Mouse (Mus musculus): ENCODE measurements around the gene Manbal. TPM values are rescaled to one million over a fixed set of nuclear protein-coding genes. Genes with fewer than 3 reads are reported as not detected.

The Manbal gene
- total and polyA plus RNA-seq, 2 experiments from 2014 or later, result 70.8 to 129 TPM

DNA sequence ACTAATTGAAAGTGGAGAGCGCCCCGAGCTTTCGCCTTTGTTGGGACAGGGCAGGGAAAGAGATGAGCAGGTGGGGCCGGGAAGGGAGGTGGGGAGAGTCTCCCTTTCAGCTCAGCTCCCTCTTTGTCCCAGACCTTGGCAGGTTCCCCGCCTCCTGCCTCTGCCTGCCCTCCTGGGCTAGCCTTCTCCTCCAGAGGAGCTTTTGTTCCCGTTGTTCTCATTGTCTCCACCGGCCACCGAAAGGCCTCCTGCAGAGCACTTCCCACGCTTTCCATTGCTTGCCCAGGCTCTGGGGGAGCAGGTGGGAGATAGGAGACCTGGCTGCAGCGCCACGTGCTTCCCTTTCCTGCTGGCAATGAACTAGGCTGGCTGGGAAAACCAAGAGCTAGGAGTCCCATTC is 38.8 kb upstream of the Manbal start:
- no peak overlapping the region for H3K4me3 ChIP-seq (ENCODE audit: low read depth, low read length)
- no peaks in the 10 kb centered on the region for H3K27me3 ChIP-seq (ENCODE audit: insufficient read depth, low read length)
- TF ChIP-seq CTCF (IDR thresholded peaks at IDR 0.05), result no peak
- H3K36me3 ChIP-seq (ENCODE audit: insufficient read depth, low read length), result peaks cover 22% of the 10 kb centered on the region
- DNase-seq (ENCODE audit: low spot score) (peak; percentile 37), ATAC-seq (ENCODE audit: low FRiP score) (no peak)
- no peak overlapping the region for H3K9ac ChIP-seq (replicated peaks; ENCODE audit: low read length, poor library complexity, severe bottlenecking)
- H3K4me1 ChIP-seq (ENCODE audit: insufficient read depth, low read length), result 0 out of 2 replicates have a peak, but pooled peaks cover 2% of the 10 kb centered on the region
- no peak overlapping the region for H3K27ac ChIP-seq (ENCODE audit: low read depth, low read length)
- peak overlapping the region; percentile 15; the same call in 1 of the 2 replicates for H3K4me2 ChIP-seq (ENCODE audit: low read depth, low read length, poor library complexity, severe bottlenecking)
- 16% methylated on average over 11 of the region's 11 CpGs for WGBS
- H3K9me3 ChIP-seq (ENCODE audit: low read length), result no peaks in the 10 kb centered on the region

DNA sequence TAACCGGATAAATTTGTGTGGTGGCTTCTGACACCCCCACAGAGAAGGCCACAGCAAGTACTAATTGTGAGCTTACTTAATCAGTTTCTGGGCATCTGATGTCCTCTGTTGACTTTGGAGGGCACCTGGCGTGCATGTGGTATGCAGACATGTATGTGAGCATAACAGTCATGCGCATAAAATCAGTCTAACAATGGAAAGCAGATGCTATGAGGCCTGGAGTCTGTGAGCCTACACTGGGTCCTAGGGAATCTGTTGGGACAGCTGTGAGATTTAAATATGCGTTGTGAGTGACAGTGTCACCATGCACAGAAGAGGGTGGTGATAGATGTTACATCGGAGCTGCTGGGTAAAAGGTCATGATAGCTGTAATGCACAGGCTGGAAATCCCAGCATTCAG is 35.3 kb upstream of the Manbal start:
- H3K27me3 ChIP-seq (ENCODE audit: insufficient read depth, low read length), result no peaks in the 10 kb centered on the region
- ATAC-seq (ENCODE audit: low FRiP score), result no peak
- DNase-seq (ENCODE audit: low spot score), result peak; percentile 36
- no peak overlapping the region for H3K4me3 ChIP-seq (ENCODE audit: low read depth, low read length)
- H3K4me2 ChIP-seq (ENCODE audit: low read depth, low read length, poor library complexity, severe bottlenecking), result no peak overlapping the region
- no peaks in the 10 kb centered on the region for H3K9me3 ChIP-seq (ENCODE audit: low read length)
- H3K36me3 ChIP-seq (ENCODE audit: insufficient read depth, low read length), result peaks cover 2% of the 10 kb centered on the region; the same call in 1 of the 2 replicates
- TF ChIP-seq CTCF (IDR thresholded peaks at IDR 0.05), result no peak
- WGBS, result 43% methylated on average over 5 of the region's 5 CpGs
- H3K27ac ChIP-seq (ENCODE audit: low read depth, low read length), result no peak overlapping the region
- no peak overlapping the region; the same call in 1 of the 2 replicates for H3K9ac ChIP-seq (replicated peaks; ENCODE audit: low read length, poor library complexity, severe bottlenecking)
- 0 out of 2 replicates have a peak, but pooled peaks cover 2% of the 10 kb centered on the region for H3K4me1 ChIP-seq (ENCODE audit: insufficient read depth, low read length)

- H3K27ac ChIP-seq (ENCODE audit: low read depth, low read length), result 0 out of 2 replicates have a peak overlapping the region, but pooled peaks have one; percentile 8
- no peaks in the 10 kb centered on the region for H3K36me3 ChIP-seq (ENCODE audit: insufficient read depth, low read length)
- H3K4me3 ChIP-seq (ENCODE audit: low read depth, low read length), result no peak overlapping the region
- H3K9me3 ChIP-seq (ENCODE audit: low read length), result no peaks in the 10 kb centered on the region
- ATAC-seq (ENCODE audit: low FRiP score) (no peak), DNase-seq (ENCODE audit: low spot score) (peak; percentile 81)
- WGBS, result 23% methylated on average over 5 of the region's 5 CpGs
- TF ChIP-seq CTCF (IDR thresholded peaks at IDR 0.05), result peak; percentile 84
- H3K4me2 ChIP-seq (ENCODE audit: low read depth, low read length, poor library complexity, severe bottlenecking), result no peak overlapping the region
- H3K9ac ChIP-seq (replicated peaks; ENCODE audit: low read length, poor library complexity, severe bottlenecking), result no peak overlapping the region
- no peaks in the 10 kb centered on the region for H3K4me1 ChIP-seq (ENCODE audit: insufficient read depth, low read length)
- H3K27me3 ChIP-seq (ENCODE audit: insufficient read depth, low read length), result no peaks in the 10 kb centered on the region
These were observed 28.7 kb upstream of the Manbal start for GRCm38 (mm10) chr2:157338663-157339062.

DNA sequence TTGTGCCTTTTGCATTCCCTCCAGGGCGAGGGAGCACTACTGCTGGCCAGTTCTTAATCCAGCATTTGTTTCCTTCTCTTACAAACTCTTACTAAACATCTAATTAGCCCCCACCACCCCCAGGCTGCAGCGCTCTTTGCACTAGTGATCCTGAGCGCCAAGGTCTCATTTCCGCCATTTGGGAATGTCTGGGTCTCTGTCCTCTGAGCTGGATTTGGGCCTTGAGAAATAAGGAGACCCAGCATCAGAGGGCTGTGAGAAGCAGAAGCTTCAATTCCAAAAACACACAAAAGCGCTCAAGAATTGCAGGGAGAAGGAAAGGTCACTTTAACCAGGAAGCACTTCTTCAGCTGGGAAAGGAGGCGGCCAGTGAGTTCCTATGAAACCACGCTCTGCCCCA is 27.9 kb upstream of the Manbal start:
- ATAC-seq (ENCODE audit: low FRiP score) (no peak), DNase-seq (ENCODE audit: low spot score) (no peak)
- Histone ChIP-seq H3K9me3 (ENCODE audit: low read length) (no peaks in the 10 kb centered on the region), H3K4me1 (ENCODE audit: insufficient read depth, low read length) (no peaks in the 10 kb centered on the region), H3K27ac (ENCODE audit: low read depth, low read length) (peak overlapping the region; percentile 64), H3K9ac (replicated peaks; ENCODE audit: low read length, poor library complexity, severe bottlenecking) (no peak overlapping the region), H3K27me3 (ENCODE audit: insufficient read depth, low read length) (no peaks in the 10 kb centered on the region), H3K4me2 (ENCODE audit: low read depth, low read length, poor library complexity, severe bottlenecking) (no peak overlapping the region), H3K36me3 (ENCODE audit: insufficient read depth, low read length) (no peaks in the 10 kb centered on the region), H3K4me3 (ENCODE audit: low read depth, low read length) (no peak overlapping the region)
- no peak for TF ChIP-seq CTCF (IDR thresholded peaks at IDR 0.05)
- 58% methylated on average over 7 of the region's 7 CpGs for WGBS

DNA sequence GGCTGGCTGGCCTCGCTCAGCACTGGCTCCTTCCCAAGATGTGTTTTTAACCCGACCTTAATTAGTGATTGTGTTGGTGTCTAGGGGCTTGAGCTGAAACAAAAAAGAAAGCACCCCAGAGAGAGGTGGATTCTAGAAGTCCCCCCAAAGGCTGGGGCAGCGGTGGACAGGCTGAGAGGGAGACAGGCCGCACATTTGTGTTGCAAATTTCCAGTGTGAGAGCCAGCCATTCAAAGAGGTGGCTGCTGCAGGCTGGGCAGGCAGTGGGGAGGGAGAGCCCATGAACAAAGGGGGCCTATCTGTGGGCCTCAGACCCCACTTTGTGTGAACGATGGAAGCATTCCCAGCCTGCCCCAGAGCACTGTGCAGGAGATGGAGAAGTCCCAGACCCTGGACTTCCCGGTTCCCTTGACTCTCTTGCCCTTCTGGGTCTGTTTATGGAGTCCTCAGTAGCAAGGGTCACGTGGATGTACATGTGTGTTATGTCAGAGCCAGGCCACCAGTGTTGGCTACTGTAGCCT is 27.1 kb upstream of the Manbal start:
- H3K9me3 ChIP-seq (ENCODE audit: low read length), result no peaks in the 10 kb centered on the region
- TF ChIP-seq CTCF (IDR thresholded peaks at IDR 0.05), result no peak
- no peak overlapping the region for H3K4me2 ChIP-seq (ENCODE audit: low read depth, low read length, poor library complexity, severe bottlenecking)
- 15% methylated on average over 7 of the region's 7 CpGs for WGBS
- no peaks in the 10 kb centered on the region for H3K4me1 ChIP-seq (ENCODE audit: insufficient read depth, low read length)
- H3K9ac ChIP-seq (replicated peaks; ENCODE audit: low read length, poor library complexity, severe bottlenecking), result no peak overlapping the region
- H3K27me3 ChIP-seq (ENCODE audit: insufficient read depth, low read length), result no peaks in the 10 kb centered on the region
- DNase-seq (ENCODE audit: low spot score) (peak; percentile 86), ATAC-seq (ENCODE audit: low FRiP score) (peak; percentile 74)
- H3K36me3 ChIP-seq (ENCODE audit: insufficient read depth, low read length), result no peaks in the 10 kb centered on the region
- H3K27ac ChIP-seq (ENCODE audit: low read depth, low read length), result peak overlapping the region; percentile 64
- H3K4me3 ChIP-seq (ENCODE audit: low read depth, low read length), result no peak overlapping the region

DNA sequence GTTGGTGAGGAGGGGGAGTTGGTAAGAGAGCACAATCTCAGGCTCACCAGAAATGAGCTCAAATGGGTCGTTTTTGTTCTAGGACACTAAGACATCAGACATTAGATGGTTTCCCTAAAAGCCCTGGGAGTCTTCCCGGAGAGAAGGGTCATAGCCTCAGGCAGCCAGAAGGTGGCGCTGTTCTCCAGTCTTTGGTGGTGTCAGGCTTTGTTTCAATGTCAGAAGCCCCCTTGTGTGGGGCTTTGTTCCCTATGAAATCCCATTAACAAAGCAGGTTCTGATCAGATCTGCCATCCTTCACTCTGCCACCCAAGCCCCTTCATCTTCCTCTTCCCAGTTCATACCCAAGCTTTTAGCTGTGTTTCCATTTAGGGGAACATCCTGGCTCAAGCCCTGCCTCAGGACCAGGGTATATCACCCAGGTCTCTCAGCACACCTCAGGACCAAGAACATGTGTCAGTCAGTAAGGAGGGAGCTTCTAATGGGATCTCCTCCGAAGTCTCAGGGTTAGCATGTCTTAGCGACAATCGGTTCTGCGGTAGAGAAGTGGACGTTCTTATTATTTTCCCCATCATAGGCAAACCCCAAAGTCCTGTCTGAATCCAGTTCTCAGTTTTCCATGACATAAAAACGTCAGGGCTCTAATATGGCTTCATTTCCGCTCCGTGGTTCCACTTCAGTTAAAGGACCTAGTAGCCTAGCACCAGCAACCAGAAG is 25.7 kb upstream of the Manbal start:
- Histone ChIP-seq H3K4me1 (ENCODE audit: insufficient read depth, low read length) (peaks cover 2% of the 10 kb centered on the region; the same call in 1 of the 2 replicates), H3K4me3 (ENCODE audit: low read depth, low read length) (no peak overlapping the region), H3K27ac (ENCODE audit: low read depth, low read length) (peak overlapping the region; percentile 77), H3K27me3 (ENCODE audit: insufficient read depth, low read length) (no peaks in the 10 kb centered on the region), H3K4me2 (ENCODE audit: low read depth, low read length, poor library complexity, severe bottlenecking) (no peak overlapping the region), H3K36me3 (ENCODE audit: insufficient read depth, low read length) (no peaks in the 10 kb centered on the region), H3K9ac (replicated peaks; ENCODE audit: low read length, poor library complexity, severe bottlenecking) (0 out of 2 replicates have a peak overlapping the region, but pooled peaks have one; percentile 24), H3K9me3 (ENCODE audit: low read length) (no peaks in the 10 kb centered on the region)
- WGBS, result 24% methylated on average over 11 of the region's 11 CpGs
- ATAC-seq (ENCODE audit: low FRiP score), result peak; percentile 24; the same call in 1 of the 2 replicates
- TF ChIP-seq CTCF (IDR thresholded peaks at IDR 0.05), result peak; percentile 94
- DNase-seq (ENCODE audit: low spot score), result peak; percentile 93

Data from midbrain, postnatal 0 days (tissue).